Mouse (Mus musculus) mammary gland, adult 2 months (tissue): Measurements from ENCODE around the gene Cars2. TPM values are rescaled to one million over a fixed set of nuclear protein-coding genes. Genes with fewer than 3 reads are reported as not detected.

Source experiments
- polyA plus RNA-seq: library from polyadenylated mRNA; depleted of rRNA; stranded (reverse); fragments of >200 nt; gene quantifications from 2 replicates; pipeline ENCODE4 v1.2.3, GENCODE M21; 2012; ENCODE audit warnings: low replicate concordance; rRNA removed

Gene Cars2
- 53.8 and 58.4 TPM in 2 replicates for polyA plus RNA-seq

DNA sequence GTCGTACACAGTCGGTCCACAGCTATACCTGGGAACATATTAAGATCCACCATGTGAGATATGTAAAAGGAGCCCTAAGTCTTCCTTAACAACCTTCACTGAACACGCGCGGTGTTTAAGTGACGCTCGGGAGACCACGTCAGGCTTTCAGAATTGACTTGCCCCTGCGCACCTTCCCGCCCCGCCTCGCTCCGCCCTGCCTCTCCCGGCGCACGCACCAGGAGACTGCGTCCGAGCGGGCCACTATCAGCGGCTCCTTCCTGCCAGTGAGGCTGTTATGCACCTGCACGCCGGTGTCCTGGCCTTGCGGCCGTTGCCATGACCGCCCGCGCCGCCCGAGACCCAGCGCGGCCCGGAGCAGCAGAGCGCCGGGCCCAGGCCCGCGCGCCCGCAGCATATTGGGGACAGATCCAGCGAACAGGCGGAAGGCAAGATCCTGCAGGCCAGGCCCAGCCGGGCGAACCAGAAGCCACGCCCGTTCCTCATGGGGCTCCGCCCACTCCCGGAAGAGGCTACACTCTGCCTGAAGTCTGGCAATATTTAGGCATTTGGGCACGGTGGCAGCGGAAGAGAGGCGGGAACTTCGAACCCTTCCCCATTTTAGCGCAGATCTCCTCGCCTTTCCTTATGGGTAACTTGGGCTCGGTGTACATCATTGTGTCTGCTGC is at the start of gene Cars2:
Cars2 (minus strand) TSS at position 503 of the 668 bp plus-strand sequence.

DNA sequence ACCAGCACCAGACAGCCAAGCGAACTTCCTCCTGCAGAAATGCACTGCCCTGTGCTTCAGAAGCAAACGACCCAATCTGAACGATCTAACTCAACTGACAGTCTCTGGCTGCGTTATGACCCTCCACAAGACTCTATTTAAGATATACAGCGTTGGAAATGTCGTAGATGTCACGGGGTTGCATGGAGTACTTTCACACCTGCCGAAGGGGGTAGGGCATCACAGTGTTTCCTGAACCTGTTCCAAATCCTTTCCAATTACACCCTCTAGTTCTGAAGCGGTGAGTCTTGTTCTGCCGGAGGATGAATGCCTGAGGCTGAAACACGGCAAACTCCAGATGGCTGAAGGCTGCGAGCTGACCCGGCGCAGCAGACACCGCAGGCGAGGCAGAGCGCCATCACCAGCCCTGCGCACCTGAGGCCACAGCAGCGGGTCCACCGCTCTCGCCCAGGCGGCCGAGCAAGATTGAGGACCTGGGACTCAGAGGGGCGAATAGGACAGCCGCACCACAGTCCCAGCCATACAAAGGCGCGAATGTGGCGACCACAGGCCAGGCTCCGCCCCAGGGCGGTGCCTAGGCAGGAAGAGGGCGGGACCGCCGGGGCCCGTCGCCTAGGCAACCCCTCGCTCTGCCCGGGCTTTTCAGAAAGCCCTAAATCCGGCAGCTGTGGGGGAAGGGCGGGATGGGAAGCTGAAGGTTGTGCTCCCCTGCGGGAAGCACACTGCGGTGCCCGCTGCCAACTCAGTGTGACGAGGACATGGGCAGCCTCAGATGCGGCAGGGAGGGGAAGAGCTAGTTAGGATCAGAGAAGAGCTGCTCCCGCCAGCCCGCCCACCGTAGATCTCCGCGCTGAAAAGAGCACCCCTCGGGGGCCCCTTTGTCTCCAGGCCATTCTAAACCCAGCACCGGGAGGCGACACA is 4.5 kb upstream of the Cars2 start, which contains the start of gene Ing1:
Ing1 (plus strand) TSS at position 773 of the 921 bp plus-strand sequence.

GRCm38 (mm10) chr8:11497017-11497990 is 53.3 kb downstream of the Cars2 start, which contains the start of gene Naxd:
Naxd (plus strand) TSS chr8:11497506.

GRCm38 (mm10) chr8:11477811-11478761 is 72.5 kb downstream of the Cars2 start, which contains the start of gene Rab20:
Rab20 (minus strand) TSS chr8:11478710.

Other genes with a start within 250 kb of the Cars2 start
- 181 and 195 TPM in 2 replicates for gene Col4a2, start 238.0 kb downstream of the Cars2 start, polyA plus RNA-seq
- 681 and 731 TPM in 2 replicates for gene Col4a1, start 238.0 kb downstream of the Cars2 start, polyA plus RNA-seq
- gene Rab20, start 72.1 kb downstream of the Cars2 start, polyA plus RNA-seq = 14.3 and 16.8 TPM in 2 replicates
- 123 and 129 TPM in 2 replicates for gene Naxd, start 53.3 kb downstream of the Cars2 start, polyA plus RNA-seq
- 11.3 and 12.2 TPM in 2 replicates for gene Ing1, start 4.8 kb upstream of the Cars2 start, polyA plus RNA-seq
- 55.6 and 62.0 TPM in 2 replicates for gene Ankrd10, start 85.0 kb upstream of the Cars2 start, polyA plus RNA-seq
- not detected in 2 replicates for gene 1700016D06Rik, start 150.3 kb upstream of the Cars2 start, polyA plus RNA-seq
- 33.3 and 35.1 TPM in 2 replicates for gene Arhgef7, start 176.9 kb upstream of the Cars2 start, polyA plus RNA-seq